Mouse (Mus musculus) layer of hippocampus, adult 8-10 months (tissue): ENCODE measurements around the gene Spry2. TPM values are rescaled to one million over a fixed set of nuclear protein-coding genes. Genes with fewer than 3 reads are reported as not detected.
A peak's percentile ranks its signal among the peaks of the same experiment; 100 is the strongest.

Source experiments
- DNase-seq, 2 experiments: peaks; one replicate each; pipeline ENCODE4 v3.0.0; 2022; ENCODE audit warnings: low spot score in 2 of 2
- total RNA-seq, 4 experiments: library from RNA; stranded (reverse); gene quantifications; 2 replicates each; pipeline ENCODE4 v1.2.4; 2022

The Spry2 gene
- total RNA-seq = 10 to 100 TPM; 69.0 to 80.8 (median 69.4) TPM

DNA sequence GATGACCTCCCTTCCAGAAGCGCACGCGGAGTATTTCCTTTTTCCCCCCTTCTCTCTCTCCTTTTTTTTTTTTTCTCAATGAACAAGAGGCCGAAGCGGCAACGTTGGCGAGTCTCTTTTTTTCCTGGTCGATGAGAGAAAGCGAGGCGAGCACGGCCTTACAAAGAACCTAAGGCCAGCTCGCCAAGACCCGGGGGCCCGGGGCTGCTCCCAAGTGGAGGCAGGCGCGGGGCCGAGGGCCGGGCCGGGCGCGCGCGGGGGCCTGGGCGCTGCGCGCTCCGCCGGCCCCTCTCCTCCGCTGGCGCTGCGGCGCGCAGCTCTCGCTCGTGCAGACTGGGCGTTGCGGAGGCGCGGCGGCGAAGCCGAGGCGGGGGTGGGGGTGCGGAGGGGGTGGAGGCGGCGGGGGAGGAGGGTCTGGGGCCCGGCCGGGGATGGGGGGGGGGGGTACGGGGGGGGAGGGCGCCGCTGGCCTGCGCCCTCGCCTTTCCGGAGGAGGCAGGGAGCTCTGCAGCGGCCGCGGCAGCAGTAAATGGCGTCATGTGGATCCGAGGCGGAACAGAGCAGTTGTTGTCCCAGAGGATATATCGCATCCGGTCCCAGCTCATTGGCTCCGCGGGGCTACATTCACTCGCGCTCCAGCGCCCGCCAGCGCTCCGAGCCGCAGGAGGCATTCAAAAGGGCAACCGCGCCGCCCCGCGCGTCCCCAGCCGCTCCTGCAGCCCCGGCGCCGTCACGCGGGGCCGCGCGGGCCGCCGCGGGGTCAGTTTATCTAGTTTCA is at the start of gene Spry2:
TSS of gene Spry2 (minus strand) at position 29 of the 778 bp plus-strand sequence.
- DNase-seq = peak; percentile 93 to 94

DNA sequence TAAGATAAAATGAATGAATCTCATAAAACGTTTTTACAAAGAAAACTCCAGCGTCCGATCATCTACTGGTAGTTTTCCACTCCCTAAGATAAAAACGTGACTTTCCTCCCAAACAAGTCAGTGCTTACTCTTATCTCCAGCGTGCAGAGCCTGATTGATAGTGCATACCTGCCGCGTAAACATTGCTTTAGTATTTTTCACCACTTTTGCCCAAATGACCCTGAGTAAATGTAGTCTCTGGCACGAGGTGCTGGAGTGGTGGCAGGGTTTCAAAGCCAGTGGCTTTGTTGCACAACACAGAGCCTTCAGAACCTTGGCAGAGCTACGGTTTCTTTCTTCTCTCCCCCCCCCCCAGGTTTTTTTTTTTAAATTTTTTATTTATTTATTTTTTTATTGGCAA is 44.7 kb upstream of the Spry2 start:
- DNase-seq = no peak

DNA sequence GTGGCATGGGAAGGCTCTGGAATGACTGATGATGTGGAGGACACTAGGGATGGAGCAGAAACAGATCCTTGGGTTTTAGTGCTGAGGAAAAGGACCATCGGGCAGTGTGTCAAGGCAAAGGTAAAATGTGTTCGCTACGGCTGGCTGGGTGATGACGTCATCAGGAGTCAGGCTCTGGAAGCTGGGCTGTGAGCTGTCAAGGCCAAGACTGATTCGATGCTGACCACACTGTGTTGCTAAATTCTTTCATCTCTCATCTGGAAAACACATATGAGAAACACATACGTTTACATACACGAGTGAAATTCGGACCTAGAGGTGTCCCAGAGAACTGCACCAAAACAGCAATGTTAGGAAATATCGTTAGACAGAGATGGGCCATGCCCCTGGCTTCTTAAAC is 30.1 kb upstream of the Spry2 start:
- DNase-seq = no peak

DNA sequence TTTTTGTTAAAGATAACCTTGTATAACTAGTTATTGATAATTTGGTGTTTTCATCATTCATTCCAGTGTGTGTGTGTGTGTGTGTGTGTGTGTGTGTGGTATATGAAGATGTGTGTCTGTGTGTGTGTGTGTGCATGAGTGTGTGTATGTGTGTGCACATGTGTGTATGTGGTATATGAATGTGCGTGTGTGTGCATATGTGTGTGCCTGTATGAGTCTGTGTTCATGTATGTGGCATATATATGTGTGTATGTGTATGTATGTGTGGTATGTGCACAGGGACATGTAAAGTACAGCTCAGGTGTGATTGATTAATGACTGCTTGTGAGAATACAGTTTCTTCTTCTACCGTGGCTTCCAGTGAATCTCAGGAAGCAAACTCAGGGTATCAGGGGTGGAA is 28.7 kb upstream of the Spry2 start:
- no peak for DNase-seq

DNA sequence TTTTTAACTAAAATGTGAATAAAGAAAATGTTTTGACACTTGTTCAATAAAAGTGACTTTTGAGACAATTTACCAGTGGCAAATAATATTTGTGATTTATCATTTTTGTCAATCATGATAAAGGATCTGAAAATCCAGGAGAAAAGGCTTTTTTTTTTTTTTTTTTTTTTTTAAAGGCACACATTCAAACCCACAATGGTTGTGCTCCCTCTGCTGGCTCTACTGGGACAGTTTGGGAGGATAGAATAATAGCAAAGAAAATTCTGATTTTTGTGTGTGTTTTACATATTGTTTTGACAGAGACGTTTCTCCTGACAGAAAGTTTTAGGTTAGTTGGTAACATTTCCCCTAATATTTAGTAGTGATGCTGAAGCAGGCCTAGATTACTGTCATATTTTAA is 28.1 kb upstream of the Spry2 start:
- DNase-seq = peak in 1 of 2 experiments; percentile 12

DNA sequence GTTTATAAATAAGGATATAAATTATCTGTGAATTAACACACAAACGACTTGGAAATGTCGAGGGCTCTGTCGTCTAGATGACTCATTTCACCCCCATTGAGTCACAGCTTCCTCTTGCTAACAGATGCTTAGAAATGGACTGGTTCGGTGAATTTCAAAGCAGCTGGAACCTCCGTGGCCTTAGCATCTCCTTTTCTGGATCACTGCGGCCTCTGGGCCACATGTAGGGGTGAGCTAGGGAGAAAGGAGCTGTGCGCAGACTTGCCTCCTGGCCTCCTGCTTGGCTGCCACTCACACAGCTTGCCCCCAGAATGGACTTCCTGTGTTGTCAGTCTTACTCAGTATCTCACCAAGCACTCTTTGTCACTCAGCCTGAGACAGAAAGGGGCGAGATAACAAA is 26.3 kb upstream of the Spry2 start:
- DNase-seq = no peak

DNA sequence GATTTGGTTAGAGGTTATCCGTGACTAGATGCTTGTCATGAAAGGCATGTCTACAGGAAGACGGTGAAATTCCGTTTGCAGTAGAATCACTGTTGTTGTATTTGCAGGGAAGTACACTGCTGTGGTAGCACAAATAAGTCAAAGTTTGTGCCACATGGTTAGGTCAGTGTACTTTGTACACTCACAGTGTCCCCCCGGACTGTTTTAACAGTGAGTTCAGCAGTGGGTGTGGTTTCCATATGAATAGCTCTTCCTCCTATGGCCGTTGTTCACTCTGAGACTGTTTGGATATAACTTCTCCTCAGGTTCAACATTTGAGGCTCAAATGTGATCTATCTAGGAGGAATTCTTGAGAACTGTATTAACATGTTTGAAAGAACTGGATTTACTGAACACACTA is 25.8 kb upstream of the Spry2 start:
- DNase-seq = no peak

DNA sequence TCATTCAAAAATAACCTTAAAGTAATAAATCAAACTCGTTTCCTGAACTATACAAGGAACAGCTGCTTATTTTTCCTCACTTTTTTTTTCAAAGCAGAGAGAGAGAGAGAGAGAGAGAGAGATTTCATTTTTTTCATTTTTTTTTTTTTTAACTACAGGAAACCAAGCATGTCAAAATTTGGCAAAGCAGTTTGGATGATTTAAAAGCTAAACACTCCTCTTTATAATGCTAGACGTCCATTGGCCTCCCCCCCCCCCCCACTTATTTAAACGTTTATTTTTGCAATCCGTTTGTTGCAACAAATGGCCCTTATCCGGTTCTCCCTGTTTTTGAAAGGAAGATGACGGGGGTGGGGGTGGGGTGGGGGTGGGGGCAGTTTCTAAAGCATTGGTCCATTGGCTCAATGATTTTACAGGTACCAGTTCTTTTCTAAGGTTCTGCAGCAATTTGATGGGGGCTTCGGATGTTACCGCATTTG is 24.6 kb upstream of the Spry2 start:
- DNase-seq = no peak

DNA sequence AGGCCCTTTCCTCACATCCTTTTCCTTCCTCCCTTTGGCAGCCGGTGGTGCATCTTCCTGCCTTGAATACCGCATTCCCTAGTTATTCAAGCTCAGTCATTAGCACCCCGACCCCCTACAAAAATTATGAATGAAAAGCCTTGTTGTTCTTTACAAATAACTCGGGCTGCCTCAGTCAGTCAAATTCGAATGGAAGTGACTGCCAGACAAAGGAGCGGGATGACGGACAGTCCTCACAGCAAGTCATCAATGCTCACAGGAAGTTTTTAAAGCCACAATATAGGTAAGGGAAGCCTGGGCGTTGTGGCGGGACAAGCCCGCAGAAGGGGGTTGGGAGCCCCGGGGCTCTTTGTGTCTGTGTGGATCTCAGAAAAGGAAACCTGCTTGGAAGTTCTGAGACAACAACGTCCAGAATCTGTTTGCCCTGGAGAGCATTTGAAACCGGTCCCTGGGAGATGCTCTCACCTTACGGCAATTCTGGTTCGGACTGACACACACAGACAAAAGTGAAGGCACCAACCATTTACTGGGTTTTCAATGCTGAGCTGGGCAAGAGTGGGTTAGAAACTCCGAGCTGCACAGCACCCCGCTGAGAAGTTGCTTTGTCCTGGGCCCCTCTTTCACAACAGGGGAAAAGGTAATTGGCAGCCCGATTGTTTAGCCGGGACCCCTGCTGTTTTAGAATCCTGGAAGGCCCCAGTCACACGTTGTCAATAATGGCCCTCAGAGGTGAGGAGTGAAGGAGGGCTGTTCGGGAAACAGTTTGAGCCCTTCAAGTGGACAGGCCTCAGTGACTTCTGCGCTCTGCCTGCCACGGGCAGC is 24.0 kb upstream of the Spry2 start:
- no peak for DNase-seq

DNA sequence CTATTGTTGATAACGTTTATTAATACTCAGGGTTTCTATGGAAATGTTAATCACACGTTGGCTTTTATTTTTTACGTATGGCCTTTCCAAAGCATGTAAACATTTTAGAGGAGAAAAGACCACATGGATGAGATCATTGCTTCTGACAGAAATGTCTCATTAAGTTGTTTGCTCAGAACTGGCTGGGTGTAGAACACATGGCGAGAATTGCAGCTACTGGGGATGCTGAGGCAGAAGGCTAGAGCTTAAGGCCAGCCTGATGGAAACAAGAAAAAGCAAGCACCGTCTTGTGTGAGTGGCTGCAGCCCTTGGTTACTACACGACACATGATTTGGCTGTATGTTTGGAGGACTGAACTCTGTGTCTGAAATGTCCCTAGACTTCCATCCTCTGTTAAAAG is 10.6 kb upstream of the Spry2 start:
- DNase-seq = no peak

DNA sequence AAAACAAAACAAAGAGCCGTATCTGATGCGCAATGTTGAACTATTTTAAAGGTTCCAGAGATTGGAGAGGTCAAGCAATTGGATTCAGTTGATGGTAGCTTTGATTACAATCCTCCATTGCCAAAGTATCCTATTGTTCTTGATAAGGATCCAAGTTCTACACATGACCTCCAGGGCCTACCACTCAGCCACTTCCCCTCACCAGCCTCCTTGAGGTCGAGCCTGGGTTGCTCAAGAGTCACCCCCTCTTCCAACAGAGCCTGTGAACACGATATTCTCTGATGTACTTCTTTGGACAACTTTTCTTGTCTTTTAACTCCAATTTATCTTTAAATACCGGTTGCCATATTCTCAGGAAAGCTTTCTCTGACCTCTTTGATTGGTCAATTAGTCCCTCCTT is 9.3 kb upstream of the Spry2 start:
- DNase-seq = no peak

DNA sequence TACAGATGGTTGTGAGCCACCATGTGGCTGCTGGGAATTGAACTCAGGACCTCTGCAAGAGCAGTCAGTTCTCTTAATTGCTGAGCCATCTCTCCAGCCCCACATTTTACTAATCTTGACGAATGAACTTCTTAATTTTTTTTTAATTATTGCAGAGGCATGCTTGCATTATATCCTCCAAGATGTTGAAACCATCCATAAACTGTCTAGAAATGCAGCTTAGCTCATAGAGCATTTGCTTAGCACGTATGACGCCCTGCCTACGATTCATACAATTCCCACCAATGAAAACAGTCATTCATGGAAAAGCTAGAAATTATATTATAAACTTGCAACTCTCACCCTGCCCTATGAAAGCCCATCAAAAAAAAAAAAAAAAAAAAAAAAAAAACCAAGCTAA is 8.9 kb upstream of the Spry2 start:
- no peak for DNase-seq

DNA sequence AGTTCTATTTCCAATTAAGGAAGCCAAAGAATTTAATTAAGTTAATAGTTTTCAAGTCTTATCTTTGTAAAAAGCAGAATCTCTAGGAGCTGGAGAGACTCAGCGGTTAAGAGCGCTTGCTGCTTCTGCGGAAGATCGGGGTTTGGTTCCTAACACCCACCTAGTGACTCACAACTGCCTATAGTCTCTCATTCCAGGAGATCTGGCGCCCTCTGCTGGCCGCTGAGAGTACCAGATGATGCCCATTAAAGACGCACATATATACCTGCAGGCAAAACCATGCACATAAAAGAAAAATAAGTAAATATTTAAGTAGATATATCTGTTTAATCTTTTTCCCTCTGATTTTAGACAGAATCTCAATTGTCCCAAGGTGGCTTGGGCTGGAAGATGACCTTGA is 6.2 kb upstream of the Spry2 start:
- peak in 1 of 2 experiments; percentile 15 for DNase-seq

DNA sequence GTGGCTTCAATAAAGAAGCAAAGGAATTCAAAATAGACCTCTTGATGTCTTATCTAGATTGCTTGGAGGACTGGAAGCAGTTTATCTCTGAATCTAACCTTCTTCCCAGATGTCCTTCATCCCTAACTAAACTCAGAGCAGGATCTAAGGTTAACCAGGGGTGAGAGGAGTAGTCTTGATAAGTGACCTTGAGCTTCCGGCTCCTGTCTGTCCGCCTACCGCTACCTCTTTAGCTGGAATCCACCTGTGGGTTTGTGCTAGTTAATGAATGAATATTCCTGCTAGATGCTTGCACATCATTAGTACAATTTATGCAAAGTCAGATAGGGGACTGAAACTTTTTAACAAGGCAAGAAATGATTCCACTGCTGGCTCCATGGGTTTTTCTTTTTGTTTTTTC is 4.2 kb upstream of the Spry2 start:
- DNase-seq = no peak

DNA sequence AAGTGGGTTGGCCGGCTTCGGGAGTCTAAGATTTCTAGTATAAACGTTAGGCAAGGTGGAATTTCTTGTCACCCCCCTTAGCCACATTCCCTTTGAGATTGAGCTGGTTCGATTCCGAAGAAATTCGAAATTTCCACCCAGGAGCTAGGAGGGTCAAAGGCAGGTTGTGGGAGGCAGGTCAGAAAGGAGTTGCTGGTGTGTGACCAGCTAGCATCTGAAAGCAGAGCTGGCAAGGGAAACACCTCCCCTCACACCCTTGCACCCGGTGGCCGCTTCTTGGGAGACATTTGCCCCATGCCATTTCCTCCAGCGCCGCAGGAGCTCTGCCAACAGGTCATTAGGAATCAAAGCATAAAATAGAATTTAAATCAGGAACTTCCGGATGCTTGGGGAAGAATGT is 2.5 kb upstream of the Spry2 start:
- no peak for DNase-seq

DNA sequence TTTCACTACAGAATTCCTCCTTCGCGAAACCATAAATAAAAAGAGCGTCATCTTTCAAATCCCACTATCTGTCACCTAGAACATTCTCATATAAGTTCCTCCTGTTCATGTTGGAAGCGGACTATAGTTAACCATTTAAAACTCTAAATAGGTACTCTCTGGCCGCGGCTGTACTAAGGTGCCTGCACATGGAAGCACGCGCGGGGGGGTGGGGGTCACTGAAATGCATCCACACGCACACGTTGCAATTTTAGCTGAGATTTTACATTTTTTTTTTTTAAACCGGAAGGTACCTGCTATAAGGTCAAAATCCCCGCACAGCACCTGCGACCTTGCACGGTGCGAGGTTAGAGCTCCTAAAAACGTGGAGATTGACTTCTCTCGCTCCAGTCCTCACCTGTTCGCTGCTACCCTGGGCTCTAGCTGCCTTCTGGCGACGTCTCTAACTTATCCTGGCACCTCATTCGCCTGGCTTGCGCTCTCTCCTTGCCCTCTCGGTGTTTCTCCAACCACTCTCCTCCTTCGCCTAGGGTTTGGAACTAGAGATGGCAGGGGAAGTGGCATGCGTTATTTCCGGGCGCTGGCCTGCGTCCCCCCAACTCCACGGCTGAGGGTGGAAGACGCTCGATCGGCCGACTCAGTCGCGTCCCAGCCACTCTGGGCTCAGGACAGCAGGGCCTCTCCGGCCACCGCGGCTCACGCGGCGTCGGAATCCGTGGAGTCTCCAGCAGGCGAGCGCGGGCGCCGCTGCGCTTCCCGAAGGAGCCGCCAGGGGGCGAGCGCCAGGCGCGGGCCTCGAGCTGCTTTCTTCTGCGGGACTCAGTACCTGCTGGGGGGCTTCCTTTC is 1.9 kb upstream of the Spry2 start:
- peak; percentile 75 to 91 for DNase-seq

DNA sequence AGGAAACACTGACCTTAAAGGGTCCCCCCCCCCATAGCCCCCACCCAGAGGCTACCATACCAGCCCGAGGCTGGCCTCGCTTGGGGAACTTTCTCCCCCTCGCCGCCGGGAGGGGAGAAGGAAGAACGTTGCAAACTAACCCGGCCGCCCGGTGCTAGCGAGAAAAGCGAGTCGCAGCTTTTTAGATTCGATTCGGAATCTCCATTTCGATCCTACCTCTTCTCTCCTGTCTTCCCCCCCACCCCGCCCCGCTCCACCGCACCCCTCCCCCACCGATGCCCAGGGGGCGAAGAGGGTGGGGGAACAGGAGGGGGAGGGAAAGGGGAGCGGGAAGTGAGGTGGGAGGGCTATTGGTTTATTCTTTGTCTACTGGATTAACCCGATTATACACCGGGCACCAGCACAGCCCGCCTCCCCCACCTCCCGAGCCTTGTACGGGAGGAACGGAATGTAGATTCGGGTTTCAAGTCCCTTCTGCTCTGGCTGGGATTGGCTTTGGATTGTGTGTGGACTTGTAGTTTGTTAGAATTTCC is 1.0 kb upstream of the Spry2 start:
- peak; percentile 53 to 66 for DNase-seq

DNA sequence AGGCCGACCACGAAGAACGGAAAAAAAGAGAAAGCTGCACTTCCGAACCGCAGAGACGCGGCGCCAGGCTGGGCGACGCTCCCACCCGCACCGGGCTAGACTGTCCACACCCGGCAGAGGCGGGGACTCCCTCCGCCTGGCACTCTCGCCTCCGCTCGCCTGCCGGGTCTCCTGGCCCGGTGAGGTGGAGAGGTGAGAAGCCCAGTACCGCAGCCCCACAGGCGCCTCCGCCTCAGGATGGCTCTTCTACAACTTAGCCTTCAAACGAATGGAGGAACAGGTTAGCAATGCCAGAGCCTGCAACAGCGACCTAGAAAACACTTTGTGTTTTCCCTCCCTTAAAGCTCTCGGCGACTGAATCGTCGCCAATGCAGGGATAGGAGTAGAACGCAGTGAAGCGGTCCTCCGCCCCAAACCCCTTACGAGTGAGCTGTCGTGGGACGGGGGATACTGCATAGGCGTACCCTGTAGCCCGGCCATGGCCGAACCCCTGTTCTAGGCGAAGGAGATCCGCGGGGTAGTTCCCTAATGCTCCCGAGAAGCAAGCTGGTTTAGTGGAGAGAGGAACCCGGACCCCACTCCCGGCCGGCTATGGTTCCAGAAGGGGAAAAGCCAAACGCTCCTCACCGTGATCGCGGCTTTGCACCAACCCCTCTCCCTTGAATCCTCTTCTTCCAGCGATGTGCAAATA is 513 bp downstream of the Spry2 start:
- peak; percentile 22 to 39 for DNase-seq

DNA sequence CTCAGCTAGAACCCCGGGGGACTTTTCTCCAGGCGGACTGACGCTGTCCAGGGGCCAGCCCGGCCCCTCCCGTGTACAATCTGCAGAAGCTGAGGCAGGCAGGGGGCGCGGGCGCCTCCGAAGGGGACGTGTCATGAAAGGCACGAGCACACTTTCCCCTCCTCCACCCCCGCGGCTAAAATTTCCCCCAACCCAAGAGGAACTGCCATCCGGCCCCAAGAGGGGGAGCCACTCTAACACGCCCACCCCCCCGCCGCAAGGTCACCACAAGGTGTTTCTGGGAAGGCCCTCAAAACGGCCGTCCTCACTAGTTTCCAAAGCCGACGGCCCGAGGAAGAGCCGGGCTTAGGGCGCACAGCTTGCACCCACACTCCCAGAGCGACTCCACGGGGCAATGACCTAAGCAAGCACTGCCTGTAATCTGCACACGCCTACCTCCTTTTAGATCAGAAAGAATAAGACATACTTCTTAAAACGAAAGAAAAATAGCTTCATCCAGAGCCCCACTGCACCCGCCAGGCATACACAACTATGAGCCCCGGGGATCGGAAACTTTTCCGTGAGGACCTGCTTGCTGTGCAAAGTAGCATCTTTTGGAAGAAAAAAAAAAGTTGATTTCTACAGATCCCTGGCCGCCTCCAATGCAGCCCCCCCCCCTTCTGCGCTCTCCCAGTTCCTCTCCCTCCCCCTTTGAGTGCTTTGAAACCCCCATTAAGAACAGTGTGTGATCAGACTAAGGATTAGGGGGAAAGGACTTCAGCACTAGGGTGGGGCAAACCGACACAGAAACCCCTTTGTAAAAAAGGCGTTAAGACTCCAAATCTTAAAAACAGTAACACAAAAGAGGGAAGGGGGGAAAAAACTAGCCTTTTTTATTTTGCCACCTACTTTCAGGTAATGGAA is 1.4 kb downstream of the Spry2 start:
- peak; percentile 34 to 39 for DNase-seq

DNA sequence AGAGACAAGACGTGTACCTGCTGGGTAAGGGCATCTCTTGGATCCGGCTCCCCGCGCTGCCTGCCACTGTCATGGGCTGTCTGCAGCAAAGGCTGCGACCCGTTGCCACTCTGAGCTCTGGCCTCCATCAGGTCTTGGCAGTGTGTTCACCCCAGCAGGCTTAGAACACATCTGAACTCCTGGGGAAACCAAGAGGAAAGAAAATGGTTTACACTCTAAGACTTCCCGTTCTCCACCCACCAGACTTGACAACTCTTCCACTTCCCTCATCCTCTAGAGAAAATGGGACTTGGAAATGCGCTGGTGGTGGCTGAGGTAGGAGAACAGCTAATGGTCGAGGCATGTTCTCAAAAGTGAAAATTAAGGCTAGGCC is 3.0 kb downstream of the Spry2 start:
- DNase-seq = peak; percentile 22 to 36
